Mouse (Mus musculus): ENCODE measurements around the gene Dhx32.
A peak's percentile ranks its signal among the peaks of the same experiment; 100 is the strongest.

Gene Dhx32

GRCm38 (mm10) chr7:133782717-133783435 is at the start of gene Dhx32:
Dhx32 (minus strand) TSS chr7:133782726.
- DNase-seq (ENCODE audit: low read depth, low spot score): peak; percentile 95

DNA sequence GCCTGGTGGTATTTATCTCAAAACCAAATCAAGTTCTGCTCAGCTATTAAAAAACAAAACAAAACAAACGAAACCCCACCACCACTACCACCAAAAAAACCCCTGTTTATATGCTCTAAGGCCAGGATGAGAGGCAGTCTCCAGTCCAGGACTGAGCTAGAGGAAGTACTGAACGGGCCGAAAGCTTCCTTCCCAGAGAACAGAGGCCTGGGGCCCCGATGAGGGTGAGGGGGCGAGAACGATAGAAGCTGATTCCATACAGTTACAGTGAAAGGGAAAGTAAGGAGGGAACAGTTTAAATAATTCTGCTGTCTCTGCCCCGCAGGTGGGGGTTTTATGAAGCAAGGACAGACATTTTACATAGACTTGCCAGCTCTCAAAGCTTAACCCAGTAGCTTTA is 47.1 kb upstream of the Dhx32 start:
- no peak for DNase-seq (ENCODE audit: low read depth, low spot score)

- no peak for DNase-seq (ENCODE audit: low read depth, low spot score)
Observed at GRCm38 (mm10) chr7:133828514-133828913, 46.0 kb upstream of the Dhx32 start.

- DNase-seq (ENCODE audit: low read depth, low spot score): peak; percentile 64
Observed at GRCm38 (mm10) chr7:133824579-133824978, 42.1 kb upstream of the Dhx32 start.

DNA sequence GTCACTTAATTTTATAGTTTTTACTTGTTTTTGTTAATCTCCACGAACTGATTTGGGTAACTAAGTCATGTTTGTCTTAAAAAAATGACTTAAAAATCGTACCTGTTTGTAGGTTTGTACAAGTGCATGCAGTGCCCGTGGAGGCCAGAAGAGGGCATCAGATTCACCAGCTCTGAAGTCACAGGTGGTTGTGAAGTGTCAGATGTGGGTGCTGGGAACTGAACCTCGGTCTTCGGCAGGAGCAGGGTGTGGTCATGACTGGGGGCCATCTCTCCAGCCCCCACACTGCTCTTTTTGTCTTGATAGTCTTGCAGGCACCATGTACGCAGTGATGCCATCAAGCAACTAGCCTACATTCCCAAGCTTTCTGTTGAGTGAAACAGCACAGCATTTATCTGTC is 41.2 kb upstream of the Dhx32 start:
- peak; percentile 39 for DNase-seq (ENCODE audit: low read depth, low spot score)

DNA sequence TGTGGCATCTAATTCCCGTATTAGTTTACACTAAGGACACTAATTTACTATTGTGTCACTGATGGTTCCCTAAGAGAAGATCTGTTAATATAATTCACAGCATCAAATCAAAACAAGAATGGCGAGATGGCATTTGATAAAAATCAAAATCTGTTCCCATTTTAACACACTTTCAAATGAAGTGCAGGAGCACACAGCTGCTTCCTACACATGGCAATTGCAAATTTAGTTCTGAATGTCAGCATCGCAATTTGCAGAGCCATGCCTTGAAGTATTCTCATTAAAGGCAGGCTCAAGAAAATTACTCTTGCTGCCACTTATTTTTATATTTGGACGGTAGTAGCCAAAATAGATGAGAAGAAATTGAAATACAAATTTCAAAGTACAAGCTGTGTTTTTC is 30.8 kb upstream of the Dhx32 start:
- no peak for DNase-seq (ENCODE audit: low read depth, low spot score)

DNA sequence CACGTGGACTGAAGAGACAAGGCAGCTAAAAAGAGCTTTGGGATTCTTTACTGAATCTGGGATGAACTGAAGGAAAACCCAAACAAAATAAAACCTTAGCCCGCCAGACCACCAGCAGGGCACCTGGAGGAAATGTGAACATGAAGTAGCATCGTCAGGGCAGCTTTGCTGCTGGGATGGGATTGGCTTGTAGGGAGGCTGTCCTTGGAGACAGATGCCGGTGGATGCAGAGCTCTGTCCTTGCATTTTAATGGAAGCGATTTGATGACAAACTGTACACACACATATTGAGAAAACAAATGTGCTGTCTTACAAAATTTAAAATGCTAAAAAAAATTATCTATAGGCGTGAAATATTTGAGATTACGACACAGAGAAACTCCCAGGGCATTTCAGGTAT is 30.4 kb upstream of the Dhx32 start:
- DNase-seq (ENCODE audit: low read depth, low spot score): no peak

DNA sequence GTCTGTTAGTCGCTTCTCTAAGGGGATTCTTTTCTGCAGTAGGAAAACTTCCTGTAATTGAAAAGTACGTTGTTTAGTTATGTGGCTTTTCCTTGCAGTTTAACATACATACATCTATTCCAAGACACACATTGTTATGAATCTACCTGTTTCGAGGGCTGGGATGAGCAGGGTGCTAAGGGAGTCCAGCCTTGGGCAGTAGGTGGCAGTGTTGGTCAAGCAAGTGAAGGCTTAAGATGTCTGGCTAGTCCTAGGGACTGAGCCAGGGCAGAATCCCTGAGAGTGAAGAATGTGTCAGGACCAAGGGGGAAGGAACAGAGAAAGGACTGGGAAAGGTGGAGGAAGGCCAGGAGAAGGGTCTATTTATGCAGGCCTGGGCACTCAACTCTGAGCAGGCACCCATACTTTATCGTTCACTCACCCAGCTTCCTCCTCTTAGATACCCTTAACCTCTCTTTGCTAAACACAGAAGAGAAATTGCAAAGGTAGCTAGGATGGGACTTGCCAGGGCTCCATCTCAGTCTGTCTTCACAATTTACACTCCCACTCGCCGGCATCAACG is 23.2 kb upstream of the Dhx32 start:
- DNase-seq (ENCODE audit: low read depth, low spot score): peak; percentile 78

DNA sequence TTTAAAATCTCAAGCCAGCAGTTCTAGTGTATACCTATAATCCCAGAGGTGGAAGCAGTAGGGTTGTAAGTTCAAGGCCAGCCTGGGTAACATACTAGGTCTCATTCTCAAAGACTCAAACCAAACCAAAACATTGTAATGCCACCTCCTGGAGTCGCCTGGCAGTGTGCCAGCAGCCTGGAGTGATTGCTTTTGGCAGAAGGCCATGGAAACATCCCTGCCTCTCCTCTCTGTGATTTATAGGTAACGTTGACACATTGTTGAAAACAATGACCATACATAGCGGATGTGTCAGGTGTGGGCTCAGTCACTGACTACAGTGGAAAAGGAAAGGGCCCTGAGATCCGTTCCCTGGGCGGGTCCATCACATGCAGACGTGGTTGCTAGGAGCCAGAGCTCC is 19.3 kb upstream of the Dhx32 start:
- DNase-seq (ENCODE audit: low read depth, low spot score): peak; percentile 32

GRCm38 (mm10) chr7:133799928-133800327 is 17.4 kb upstream of the Dhx32 start:
- DNase-seq (ENCODE audit: low read depth, low spot score): no peak

DNA sequence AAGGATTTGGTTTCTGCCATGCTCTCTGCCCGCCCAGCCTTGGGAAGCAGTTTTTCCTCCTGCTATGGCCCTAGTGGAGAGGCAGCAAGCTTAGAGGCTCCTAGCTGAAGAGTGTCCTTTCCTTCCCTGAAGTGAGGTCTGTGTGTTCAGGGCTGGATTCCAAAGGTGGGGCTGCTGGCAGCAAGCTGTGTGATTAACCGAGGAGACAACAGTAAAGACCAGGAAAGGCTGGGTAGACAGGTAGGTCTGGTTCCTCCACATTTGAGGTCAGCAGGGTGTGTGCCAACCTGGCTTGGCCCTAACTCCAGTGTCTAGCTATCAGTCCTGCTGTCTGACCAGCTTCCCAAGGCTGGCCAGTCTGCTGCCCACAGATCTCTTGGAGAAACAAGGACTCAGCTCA is 12.2 kb upstream of the Dhx32 start:
- no peak for DNase-seq (ENCODE audit: low read depth, low spot score)

- no peak for DNase-seq (ENCODE audit: low read depth, low spot score)
Observed at GRCm38 (mm10) chr7:133793248-133794131, 11.0 kb upstream of the Dhx32 start.

DNA sequence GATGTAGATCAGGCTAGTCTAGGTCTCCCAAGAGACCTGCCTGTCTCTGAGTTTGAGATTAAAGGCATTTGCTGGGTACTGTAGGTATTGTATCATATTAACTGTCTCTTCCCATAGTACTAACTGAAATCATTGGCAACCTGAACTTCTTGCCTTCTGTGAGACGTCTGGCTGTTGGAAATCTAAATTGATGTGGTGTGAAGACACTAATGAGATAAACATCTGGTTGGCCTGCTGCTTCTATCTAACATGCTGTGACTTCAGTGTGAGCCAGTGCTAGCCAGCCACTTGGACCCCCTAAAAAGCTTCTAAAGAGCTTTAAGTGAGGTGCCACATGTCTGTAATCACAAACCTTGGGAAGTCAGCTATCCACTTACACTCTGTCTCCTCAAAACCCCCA is 10.2 kb upstream of the Dhx32 start:
- no peak for DNase-seq (ENCODE audit: low read depth, low spot score)

GRCm38 (mm10) chr7:133790608-133791229 is 8.2 kb upstream of the Dhx32 start:
- DNase-seq (ENCODE audit: low read depth, low spot score): no peak

DNA sequence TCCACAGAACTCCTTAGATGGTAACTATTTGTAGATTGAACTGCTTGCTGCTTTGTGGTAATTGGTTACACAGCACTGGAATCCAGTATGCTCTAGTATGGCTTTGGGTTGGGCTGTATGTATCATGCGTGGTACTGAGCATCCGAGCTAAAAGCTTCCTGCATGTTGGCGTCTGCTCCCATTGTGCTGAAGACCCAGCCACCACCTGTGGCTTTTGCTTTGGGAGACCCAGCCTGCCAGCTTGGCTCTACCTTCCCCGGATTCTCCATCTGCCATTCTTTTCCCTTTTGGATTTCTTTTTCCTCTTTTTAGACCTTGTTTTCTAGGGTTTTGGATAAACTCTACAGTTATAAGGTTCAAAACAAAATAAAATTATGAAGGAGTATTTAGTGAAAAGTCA is 7.6 kb upstream of the Dhx32 start:
- no peak for DNase-seq (ENCODE audit: low read depth, low spot score)

GRCm38 (mm10) chr7:133788147-133788546 is 5.6 kb upstream of the Dhx32 start:
- no peak for DNase-seq (ENCODE audit: low read depth, low spot score)

DNA sequence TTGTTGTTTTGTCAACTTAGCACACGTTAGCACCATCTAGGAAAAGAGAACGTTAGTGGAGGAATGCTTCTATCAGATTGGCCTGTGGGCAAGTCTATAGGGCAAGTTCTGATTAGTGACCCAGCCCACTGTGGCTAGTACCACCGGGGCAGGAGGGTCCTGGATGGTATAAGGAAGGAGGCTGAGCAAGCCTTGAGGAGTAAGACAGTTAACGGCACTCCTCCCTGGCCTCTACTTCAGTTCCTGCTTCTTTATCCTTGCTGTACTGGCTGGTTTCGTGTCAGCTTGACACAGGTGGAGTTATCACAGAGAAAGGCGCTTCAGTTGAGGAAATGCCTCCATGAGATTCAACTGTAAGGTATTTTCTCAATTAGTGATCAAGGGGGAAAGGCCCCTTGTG is 5.0 kb upstream of the Dhx32 start:
- no peak for DNase-seq (ENCODE audit: low read depth, low spot score)

DNA sequence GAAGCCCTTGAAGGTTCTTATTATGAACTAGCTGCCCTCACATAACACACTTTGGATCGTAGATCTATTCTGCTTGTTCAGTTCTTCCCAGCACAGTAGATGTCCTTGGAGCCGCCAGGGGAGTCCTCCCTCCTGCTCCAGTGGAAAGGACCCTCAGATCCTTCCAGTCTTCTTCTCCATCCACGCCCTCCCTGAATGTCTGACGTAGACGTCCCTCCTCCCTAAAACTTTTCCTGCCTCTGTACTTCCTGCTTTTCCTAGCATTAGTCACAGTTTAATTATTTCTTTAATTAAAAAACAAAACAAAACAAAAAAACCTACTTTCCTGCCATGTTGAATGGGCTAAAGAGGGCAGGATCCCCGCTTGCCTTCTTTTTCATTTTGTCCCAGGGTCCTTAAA is 535 bp downstream of the Dhx32 start:
- no peak for DNase-seq (ENCODE audit: low read depth, low spot score)

- DNase-seq (ENCODE audit: low read depth, low spot score): no peak
Observed at GRCm38 (mm10) chr7:133781583-133781982, 943 bp downstream of the Dhx32 start.

DNA sequence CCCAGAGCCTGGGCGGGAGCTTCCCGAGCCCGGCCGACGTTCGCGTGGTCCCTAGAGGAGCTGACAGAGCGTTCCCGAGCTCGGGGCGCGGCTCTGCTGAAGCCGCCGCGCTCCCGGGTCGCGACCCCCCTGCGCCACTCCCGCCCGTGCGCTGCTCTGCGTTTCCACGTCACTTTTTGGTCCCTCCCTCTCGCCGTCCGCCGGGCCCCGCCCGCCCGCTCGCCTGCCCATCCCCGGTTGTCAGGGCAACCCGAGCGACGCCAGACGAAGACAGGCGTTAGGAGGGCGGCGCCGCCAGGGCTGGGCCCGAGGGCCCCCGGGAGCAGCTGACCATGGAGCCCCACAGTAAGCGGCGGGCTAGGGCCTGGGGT is 5.9 kb downstream of the Dhx32 start, which contains the start of gene Fank1:
Gene Fank1, plus strand, starts transcription at position 236 of the 371 bp plus-strand sequence.
- peak; percentile 94 for DNase-seq (ENCODE audit: low read depth, low spot score)

GRCm38 (mm10) chr7:133775796-133776625 is 6.5 kb downstream of the Dhx32 start:
- no peak for DNase-seq (ENCODE audit: low read depth, low spot score)

Measured in ZHBTc4 (cell line).